Mouse (Mus musculus): ENCODE results near the gene Ldha.
"Not testable (repeated sequence)": the region's sequence is repeated elsewhere in the genome, so short reads cannot be mapped to it uniquely, and the experiment has no call there.

Gene Ldha

DNA sequence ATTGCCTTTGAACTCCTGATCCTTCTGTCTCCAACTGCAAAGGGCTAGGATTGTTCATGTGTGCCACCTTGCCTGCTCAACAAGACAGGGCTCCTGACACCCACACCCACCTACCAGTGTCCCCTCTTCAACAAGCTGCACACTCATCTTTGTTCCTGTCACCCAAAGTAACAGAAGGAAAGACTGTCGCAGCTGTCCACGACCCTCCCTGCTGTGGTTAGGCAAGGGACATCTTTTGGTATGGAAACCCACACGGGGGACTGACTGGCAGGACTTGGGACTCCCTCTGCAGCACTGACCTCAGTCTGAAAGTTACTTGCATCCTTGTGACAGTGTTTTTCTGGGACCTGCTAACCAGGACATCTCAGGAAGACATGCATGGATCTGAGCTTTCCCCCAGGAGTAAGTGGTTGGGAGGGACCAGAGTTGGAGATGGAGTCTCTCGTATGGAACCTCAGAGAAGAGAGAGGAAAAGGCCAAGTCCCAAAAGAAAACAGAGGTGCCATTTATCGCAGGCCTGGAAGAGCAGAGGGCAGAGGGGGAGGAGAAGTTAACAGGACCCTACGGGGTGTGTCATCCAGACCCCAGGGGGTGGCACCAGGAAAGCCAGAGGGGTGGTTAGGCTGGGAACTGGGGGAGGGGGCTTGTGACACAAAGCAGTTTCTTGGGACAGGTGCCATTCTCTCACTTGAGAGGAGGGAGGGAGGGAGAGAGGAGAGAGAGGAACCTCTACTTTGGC, at the start of gene Ldha:
Gene Ldha (plus strand): TSS at position 689 of the 739 bp plus-strand sequence.
- DNase-seq, result no peak

DNA sequence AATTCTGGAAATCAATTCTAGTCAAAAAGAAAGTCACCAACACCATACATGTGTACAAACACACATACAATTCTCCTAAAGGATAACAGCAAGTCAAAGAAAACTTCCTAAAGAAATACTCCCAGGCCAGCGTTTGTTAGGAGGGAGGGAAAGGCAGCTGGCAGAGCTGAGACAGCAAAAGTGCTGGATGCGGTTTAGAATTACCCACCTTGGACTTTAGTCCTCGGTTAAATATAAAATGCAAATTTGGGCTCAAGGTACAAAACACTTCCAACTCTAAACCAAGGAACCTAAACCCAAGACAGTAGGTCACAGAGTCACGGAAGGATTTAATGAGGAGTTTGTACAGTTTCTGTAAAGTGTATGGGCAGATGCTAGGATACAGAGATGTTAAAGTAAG, 47.4 kb upstream of the Ldha start:
- DNase-seq, result no peak

DNA sequence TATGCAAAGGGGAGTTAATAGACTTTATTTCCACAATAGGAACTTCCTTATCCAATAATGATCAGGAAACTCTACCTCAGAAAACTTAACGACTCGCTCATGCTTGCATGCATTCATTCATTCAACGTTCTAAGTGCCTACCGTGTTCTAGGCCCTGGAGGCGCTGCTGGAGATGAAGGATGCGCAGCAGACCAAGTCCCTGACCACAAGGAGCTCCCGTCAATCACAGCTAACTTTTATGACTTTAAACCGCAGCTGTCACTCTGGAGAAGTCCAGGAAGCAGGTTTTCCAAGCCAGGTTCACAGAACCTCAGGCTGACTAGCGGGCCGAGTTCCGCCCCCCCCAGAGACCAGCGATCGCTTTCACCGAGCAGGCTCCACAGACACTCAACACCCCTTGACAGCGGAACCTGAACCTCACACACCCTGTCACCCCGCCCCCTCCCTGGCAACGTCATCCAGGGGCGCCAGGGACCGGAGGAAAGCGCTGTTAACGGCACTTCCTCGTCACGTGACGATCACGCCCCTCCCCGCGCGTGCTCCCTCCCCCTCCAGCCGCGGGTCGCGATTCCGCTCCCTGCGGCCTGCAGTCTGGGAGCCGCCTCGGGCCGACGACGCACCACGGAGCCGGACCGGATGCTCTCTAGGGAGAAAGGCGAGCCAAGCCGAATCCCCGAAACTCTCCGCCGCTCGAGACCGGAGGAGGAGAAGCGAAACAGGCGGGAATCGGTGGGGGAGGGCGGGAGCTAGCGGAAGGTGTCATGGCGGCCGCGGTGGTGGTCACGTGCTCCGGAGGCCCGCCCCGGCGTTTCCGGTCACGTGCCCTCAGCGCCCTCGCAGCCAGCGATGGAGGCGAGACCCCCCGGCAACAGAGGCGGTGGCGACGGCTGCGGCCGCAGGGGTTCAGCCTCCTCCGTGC, 45.7 kb upstream of the Ldha start, which contains the start of the genes Hps5 and Gtf2h1:
Gene Hps5 (minus strand): TSS at position 778 of the 919 bp plus-strand sequence.
Gene Gtf2h1 (plus strand): TSS at position 817 of the 919 bp plus-strand sequence.
- DNase-seq, result peak; percentile 100

DNA sequence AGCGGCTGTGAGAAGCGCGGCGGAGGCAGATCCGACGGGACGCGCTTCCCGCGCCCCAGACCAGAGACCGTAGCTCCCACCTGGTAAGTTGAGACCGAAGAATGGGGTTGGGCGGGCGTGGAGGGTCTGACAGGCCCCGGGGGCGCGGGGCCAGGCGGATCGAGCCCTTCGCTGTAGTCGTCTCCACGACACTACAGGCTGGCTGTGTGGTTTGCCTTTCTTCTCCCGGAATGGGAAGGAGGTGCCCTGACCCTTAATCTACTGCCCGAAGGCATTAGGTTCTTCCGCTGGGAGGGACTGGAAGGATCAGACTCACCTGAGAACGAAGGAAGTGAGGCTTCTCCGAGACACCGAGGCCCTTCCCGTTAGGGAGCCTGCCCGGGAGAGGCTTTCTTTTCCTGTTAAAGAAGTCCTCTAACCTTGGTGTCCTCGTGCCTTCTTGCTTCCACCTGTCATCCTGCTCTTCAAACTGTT, 45.0 kb upstream of the Ldha start:
- DNase-seq, result no peak

DNA sequence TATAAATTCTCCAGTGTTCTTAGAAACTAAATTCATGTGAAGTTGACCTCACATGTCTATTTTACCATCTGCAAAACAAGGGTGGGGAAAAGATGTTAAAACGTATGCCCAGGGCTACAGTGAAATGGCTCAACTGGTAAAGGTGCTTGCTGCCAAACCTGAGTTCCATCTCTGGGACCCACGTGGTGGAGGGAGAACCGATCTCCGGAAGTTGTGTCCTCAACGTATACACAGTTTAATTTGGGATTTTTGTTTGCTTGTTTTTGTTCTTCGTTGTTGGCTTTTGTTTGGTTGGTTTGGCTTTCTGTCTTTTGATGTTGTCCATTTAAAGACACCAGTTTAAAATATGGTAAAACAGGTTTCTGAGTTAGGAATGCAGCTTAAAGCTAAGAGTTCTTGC, 44.5 kb upstream of the Ldha start:
- no peak for DNase-seq

DNA sequence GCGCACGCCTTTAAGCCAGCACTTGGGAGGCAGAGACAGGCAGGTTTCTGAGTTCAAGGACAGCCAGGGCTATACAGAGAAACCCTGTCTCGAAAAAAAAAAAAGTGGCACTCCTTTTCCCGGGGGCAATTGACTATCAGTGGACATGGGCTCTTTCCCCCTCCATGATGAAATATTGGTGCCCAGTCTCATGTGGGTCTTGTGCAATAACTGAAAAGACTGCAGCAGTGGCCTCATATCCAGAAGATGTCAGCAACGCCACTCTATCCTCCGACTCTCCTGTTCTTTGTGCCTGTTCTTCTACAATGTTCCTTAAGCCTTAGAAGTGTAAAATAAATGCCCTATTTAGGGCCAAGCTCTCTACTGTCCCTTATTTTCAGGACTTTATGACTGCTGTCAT, 30.9 kb upstream of the Ldha start:
- DNase-seq, result no peak

DNA sequence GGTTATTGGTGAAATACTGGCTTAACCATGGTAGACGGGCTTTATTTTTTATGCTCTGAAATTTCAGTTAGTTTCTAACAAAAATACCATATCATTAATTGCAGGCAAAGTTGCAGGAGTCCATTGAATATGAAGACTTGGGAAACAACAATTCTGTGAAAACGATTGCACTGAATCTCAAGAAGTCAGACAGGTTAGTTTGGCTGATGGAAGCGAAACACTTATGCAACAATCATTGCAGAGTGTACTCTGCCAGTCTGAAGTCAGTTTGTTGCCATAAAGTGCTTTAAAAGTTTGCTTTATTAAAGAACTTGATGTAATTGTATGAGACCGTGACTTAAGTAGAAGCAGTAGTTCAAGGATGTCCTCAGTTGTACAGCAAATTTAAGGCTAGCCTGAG, 27.3 kb upstream of the Ldha start:
- DNase-seq, result no peak

DNA sequence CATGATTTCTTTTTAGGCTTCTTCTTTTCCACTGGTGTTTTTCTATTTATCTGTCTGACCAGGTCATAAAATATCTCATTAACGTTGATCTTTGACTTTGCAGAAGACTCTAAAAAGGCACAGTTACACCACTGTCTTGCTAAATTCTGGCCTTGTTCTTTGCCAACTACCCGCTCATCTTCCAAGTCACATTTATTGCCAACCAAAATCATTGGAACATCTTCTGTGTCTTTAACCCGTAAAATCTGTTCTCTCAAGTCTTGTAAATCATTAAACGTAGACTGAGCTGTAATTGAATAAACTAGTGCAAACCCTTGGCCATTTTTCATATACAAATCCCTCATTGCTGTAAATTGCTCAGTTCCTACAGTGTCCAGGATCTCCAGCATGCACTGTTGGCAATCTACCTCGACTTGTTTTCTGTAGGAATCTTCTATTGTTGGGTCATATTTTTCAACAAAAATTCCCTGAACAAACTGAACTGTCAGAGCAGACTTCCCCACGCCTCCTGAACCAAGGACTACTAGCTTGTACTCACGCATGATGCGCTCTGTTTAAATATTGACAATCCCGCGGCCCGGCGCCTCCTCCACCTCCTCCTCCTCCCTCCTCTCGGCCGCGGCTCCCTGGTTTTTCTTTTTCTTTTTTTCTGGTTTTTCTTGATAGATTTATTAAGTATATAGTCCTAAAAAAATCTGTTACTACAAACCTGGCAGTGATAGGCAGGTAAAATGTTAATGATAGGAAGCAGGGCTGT, 20.2 kb upstream of the Ldha start:
- DNase-seq, result peak; percentile 33

DNA sequence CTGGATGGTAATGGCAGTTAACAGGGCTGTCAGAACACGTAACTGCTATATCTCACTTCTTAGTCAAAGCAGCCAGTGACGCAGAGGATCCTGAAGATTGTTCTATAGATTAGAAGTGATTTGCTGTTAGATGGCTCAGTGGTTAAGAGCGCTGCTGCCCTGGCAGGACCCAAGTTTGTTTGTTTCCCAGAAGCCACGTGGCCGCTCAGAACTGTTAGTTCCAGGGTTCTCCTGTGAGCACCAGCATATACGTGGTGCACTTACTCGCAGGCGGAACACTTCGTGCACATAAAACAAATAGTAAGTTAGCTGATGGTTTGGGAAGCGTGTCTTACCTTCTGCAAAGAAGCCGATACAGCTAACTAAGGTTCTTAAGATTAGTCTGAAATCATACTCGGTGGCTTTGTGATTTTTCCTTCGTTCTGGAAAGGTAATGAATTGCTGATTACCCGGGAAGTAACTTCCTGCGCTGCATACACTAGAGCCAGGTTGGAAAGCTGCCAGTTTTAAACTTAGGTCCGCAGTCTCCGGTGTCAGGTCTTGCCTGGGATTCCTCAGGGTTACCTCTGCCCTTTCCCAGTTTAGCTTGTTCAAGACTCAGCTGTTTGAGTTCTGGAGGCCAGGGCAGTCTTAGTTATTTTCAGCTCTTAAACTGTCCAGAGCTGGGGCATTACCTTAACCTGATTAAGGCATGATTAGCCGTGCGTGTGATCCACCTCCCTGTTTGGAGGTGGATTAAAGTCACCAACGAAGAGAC, 14.1 kb upstream of the Ldha start:
- peak; percentile 49 for DNase-seq

DNA sequence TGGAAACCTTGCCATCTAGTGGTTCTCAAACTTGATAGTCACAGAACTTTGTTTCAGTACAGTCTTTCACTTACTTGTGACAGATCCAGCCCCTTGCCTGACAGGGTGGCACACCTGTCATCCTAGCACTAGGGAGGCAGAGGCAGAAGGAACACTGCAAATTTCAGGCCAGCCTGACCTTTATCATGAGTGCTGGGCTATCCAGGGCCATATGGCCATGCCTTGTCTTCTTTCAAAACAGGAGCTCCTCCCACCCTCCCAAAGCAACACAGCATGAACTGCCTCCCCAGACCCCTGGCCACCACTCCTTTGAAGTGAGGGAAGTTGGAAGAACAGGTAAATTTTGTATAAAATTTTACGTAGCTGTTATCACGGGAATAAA, 13.5 kb upstream of the Ldha start:
- no peak for DNase-seq

DNA sequence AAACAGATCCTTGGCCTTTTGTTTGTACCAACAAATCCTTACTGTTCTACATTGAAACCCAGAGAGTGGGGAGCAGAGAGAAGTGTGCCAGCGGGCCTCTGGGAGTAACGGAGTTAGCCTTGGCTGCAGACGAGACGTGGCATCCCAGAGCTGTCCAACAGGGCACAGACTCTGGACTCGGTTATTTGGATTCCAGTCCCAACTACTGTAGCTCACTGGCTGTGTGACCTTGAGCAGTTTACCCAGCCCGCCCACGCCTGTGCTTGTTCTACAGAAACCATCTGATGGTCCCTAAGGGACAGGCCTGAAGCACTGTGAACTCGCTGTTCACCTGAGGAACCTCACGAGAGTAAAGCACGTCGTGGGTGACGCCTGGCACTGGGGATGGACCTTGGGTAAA, 11.4 kb upstream of the Ldha start:
- no peak for DNase-seq

DNA sequence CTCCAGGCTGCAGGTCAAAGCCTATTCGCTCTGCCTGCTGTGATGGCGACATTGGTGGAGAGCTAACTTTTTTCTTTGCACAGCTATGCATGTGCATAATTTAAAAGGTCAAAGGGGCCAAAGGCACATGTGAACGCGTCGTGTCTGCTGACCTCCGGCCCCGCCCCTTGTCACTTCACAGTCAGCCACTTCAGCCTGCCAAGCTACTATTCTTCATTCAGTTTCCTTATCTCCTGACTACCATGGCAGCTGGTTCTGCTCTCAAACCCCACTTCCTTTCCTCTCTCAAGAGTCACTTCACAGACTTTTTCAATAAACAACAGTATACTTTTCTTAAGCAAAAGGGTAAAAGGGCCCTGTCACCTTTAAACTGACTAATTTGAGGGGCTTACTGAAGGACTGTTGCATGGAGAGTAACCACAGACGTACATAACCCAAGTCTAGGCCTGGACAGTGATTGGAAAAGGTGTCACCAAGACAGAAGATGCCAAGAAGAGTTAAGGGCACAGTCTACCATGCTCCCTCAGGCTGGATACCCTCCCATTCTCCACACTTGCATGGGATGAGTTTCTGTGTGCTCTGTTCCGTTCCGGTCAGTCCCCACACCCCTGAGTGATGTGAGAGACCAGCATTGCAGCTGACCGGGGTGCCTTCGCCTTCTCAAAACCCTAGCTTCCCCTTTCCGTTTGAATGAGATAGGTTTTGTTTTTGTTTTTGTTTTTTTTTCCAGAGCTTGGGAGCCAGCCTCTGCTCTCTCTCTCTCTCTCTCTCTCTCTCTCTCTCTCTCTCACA, 10.3 kb upstream of the Ldha start:
- peak; percentile 67 for DNase-seq

DNA sequence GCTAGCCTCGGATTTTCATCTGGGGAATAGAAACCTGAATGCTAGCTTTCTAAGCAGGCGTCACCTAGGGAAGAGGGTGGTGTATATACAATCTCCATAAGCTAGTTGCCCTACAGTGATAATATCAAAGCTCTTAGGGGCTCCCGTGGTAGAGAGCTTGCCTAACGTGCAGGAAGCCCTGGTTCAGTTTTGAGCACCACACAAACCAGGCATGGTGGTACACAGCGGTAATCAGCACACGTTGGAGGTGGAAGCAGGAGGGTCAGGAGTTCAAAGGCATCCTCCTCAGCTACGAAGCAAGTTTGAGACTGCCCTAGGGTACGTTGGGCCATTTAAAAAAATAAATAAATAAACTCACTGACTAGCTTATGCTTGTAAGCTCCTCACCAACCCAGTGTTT, 9.6 kb upstream of the Ldha start:
- DNase-seq, result no peak

DNA sequence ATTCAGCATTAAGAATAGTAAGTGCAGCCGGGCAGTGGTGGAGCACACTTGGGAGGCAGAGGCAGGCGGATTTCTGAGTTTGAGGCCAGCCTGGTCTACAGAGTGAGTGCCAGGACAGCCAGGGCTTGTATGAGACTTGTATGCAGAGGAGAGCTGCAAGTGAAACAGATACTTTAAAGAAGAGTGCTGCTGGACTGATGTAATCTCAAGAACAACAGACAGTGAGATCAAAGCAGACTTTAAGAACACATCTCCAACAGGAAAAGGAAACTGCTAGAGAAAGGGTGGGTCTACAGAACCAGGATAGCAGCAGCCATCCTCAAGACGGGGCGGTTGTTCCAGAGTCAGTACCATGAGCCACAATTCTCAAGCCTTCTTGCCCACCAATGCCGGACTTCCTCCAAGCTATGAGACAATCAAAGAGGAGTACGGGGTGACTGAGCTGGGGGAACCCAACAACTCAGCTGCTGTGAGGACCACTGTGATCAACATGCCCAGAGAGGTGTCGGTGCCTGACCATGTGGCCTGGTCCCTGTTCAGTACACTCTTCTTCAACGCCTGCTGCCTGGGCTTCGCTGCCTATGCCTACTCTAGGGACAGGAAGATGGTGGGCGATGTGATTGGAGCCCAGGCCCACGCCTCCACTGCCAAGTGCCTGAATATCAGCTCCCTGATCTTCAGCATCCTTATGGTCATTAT, 9.0 kb upstream of the Ldha start:
- not testable (repeated sequence) for DNase-seq

DNA sequence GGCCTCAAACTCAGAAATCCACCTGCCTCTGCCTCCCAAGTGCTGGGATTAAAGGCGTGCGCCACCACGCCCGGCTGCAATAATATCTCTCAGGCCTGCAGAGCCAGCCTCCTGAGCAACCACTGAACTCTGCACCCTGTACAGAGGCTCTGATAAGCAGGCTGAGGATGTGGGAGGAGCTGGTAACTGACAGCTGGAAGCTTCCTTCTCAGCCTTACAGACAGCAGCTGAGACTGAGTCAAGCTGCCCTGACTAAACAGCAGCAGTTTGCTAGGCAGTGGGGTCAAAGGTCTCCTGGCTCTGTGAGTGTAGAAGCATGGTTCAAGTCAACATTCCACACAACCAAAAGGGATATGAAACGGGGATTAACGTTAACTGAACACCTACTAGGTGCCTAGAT, 8.0 kb upstream of the Ldha start:
- peak; percentile 88 for DNase-seq

DNA sequence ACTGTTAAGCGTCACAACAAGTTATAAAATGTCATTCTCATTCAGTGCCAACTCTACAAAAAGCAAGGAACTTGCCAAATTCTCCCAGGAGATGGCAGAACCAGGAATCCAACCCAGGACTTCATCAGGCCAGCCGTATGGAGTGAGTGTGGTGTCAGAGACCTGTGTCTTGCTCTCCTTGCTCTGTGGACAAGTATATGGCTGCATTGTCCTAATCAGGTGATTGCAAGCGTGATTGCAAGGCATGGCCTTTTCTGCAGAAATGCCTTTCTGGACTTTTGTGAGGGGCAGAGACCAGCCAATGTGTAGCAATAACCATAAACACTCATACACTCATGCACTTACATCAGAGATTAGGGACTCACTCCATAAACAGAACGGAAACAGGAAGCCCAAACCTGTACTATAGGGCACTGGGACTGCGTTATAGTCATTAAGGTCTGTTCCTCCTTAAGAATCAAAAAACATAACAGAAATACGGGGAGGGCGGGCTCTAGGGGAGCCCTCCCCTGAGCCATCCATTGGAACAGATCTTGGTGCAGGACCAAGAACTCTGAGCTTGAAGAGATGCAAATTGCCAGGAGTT, 7.5 kb upstream of the Ldha start:
- no peak for DNase-seq

DNA sequence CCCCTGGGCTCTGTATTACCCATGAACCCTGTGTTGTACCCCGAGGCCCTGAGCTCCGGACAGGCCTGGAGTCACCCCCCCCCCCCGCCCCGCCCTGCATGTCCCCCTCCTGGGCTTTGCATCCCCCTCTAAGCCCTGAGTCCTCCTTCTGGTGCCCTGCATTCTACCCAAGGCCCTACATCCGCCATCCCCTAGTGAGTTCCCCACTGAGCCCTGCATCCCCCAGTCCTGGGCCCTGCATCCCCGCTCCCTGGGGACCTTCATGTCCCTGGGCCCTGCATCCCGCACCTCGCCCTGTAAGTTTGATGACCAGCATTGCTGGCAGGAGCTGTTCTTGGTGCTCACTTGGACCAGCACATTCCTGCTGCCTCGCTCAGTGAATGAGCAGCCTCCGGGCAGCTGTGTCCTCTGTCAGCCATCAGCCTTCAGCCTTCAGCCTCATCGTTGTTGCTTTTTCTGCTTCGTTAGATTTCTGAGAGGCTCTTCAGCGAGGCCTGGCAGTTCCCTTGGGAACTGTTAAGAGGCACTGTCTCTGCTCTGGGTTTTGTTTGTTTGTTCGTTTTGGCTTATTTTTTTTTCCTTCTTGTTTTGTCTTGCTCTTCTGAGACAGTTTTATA, 6.2 kb upstream of the Ldha start:
- DNase-seq, result peak; percentile 47

DNA sequence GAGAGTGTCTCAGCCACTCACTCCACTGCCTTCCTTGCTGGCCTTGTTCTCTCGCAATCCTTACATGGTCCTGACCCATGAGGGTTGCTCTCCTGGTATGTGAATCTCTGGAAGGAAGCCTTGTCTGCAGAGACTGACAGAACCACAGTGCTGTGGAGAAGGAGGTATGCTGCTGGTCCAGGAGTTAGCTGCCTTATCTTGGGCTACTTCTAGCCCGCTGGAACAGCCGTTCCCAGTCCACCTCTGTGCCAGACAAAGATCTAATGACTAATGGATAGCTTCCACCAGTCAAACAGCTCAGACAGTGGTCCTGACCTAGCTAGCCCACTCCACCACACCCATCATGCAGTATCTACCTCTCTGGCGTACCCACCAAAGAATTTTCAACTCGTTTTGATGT, 4.9 kb upstream of the Ldha start:
- no peak for DNase-seq

DNA sequence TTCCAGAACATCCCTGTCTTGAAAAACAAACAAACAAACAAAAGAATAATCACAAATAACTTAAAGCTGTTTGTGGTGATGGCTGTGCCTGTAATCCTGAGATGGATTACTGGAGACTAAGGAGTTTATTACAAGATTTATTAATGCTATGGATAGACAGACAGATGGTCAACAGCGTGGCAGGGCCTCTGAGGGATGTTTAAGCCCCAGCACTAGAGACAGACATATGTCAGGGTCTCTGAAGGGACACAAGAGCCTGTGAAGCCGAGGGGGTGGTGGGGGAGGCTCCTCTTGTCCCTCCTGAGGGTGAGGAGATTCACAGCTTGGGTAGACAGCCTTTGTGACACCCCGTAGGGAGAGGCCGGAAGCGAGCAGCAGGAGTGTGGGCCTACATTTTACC, 4.2 kb upstream of the Ldha start:
- DNase-seq, result no peak

DNA sequence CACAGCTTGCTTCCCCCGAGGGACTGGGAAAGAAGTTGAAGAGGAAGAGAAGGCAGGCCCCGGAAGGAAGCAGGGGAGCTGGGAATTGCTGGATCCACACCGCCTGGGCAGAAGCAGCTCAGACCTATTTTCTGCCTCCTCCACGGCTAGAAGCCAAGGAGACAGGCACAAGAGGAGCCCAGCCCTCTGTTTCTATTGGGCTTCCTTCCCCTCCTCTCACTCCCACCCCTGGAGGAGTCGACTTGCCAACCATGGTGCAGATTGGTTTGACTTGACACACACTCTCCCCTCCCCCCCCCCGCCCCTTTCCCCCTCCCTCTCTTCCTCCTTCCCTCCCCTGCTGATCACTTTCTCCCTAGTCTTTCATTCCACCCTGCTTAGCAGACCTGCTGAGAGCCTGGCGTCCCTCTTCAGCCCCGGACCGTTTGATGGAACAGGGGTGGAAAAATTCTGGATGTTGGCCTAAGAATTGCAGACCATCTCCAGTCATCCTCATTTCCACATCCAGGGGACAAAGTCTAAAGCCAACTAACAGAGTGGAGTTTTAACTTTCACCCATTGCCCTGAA, 3.1 kb upstream of the Ldha start:
- peak; percentile 69 for DNase-seq

Data from kidney, postnatal 10 days (tissue).